Mouse (Mus musculus) kidney, postnatal 0 days (tissue): ENCODE results near the gene Kcnc3. TPM values are rescaled to one million over a fixed set of nuclear protein-coding genes. Genes with fewer than 3 reads are reported as not detected.
A peak's percentile ranks its signal among the peaks of the same experiment; 100 is the strongest.

Experiments
- ATAC-seq: fragments of 200-750 bp; cut with Nextera tagmentation; replicated peaks from 2 replicates; pipeline ENCODE4 v1.8.0; 2017; ENCODE audit warnings: low read depth, moderate number of reproducible peaks, moderate TSS enrichment, moderate library complexity; ENCODE audit not compliant: low FRiP score
- DNase-seq: peaks from one replicate; pipeline ENCODE4 v3.0.0-alpha.2; 2016; ENCODE audit warnings: low spot score
- H3K27ac ChIP-seq: fragments of 300-500 bp; sonication (generic); 2 replicates; pipeline ENCODE4 v1.5.1; 2014; ENCODE audit warnings: mild to moderate bottlenecking
- H3K27me3 ChIP-seq: fragments of 300-500 bp; sonication (generic); 2 replicates; pipeline ENCODE4 v1.6.1; 2014; ENCODE audit warnings: low read length, mixed read lengths; ENCODE audit not compliant: insufficient read depth
- H3K36me3 ChIP-seq: fragments of 300-500 bp; sonication (generic); 2 replicates; pipeline ENCODE4 v1.6.1; 2014; ENCODE audit warnings: low read length, mixed read lengths; ENCODE audit not compliant: insufficient read depth
- H3K4me1 ChIP-seq: fragments of 300-500 bp; sonication (generic); replicated peaks from 2 replicates; pipeline ENCODE4 v1.6.1; 2014; ENCODE audit warnings: antibody characterized with exemption, low read length, mixed read lengths; ENCODE audit not compliant: insufficient read depth
- H3K4me2 ChIP-seq: fragments of 300-500 bp; sonication (generic); 2 replicates; pipeline ENCODE4 v1.6.1; 2014; ENCODE audit warnings: mild to moderate bottlenecking, low read length, moderate library complexity, mixed read lengths
- H3K4me3 ChIP-seq: fragments of 300-500 bp; sonication (generic); replicated peaks from 2 replicates; pipeline ENCODE4 v1.5.1; 2014; ENCODE audit warnings: low read depth, low read length
- H3K9ac ChIP-seq: fragments of 300-500 bp; sonication (generic); 2 replicates; pipeline ENCODE4 v1.6.1; 2014; ENCODE audit warnings: low read depth, low read length
- H3K9me3 ChIP-seq: fragments of 300-500 bp; sonication (generic); replicated peaks from 2 replicates; pipeline ENCODE4 v1.6.1; 2016; ENCODE audit warnings: low read length, inconsistent platforms, mixed read lengths
- CTCF ChIP-seq: IDR thresholded peaks from 2 replicates; pipeline ENCODE4 v1.5.1; 2016; ENCODE audit warnings: antibody characterized with exemption, low read depth, mild to moderate bottlenecking, moderate library complexity
- WGBS: fragments of 180-500 bp; shearing (Covaris S2); extraction: QIAGEN DNeasy Blood & Tissue Kit; methylation state at CpG from one replicate; pipeline ENCODE4 v1.1.7; 2014; 5-methylcytosine and 5-hydroxymethylcytosine counted together
- polyA plus RNA-seq: library from polyadenylated mRNA; unstranded; fragments of >200 nt; fragmentation: Nextera tagmentation; extraction: Ambion mirVana; gene quantifications from 2 replicates; pipeline ENCODE4 v1.2.1, GENCODE M21; 2015

Kcnc3 gene
- polyA plus RNA-seq, 1 experiment from 2014 or later, result 0.30 TPM

DNA sequence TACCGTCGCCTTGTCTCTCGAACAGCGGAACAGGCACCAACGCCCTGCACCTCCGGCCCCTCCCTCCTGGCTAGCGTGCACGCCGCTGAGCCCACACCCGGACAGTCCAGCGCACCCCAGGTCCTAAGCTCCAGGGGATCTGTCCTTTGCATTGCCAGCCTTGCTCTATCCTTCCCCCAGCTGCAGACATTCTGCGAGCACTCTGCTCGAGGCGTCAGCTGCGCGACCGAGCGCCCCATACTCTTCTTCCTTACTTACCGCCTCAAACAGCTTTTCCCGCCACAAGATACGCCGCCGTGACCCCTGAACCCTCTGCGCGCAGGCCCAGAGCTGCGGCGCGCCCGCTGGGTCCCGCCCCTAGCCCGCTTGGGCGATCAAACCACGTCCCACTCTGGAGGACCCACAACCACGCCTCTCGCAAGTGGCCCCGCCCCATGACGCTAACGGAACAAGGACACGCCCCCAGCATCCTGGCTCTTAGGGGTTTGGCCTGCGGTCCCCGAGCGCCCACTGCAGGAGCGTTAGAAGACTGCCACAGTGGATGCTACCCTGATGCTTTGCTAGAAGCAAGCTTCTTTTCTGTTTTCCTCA, 41.9 kb upstream of the Kcnc3 start, which contains the start of gene Pold1:
Gene Pold1, minus strand, starts transcription at position 353 of the 591 bp plus-strand sequence.
- Histone ChIP-seq H3K9ac (peak within 1 kb of the TSS; percentile 49; the same call in 1 of the 2 replicates), H3K27me3 (no peaks in the 10 kb centered on the region), H3K4me1 (no peaks in the 10 kb centered on the region; the same call in 1 of the 2 replicates), H3K9me3 (no peaks in the 10 kb centered on the region), H3K27ac (peak within 1 kb of the TSS; percentile 28), H3K4me2 (peak within 1 kb of the TSS; percentile 72), H3K36me3 (peaks cover 32% of the 10 kb centered on the region), H3K4me3 (peak within 1 kb of the TSS; percentile 50)
- 1% methylated on average over 43 of the region's 43 CpGs for WGBS
- DNase-seq (peak; percentile 100), ATAC-seq (peak; percentile 93)
- TF ChIP-seq CTCF, result peak; percentile 94

- no peaks in the 10 kb centered on the region for H3K27me3 ChIP-seq
- H3K9ac ChIP-seq, result no peak overlapping the region
- H3K36me3 ChIP-seq, result peaks cover 32% of the 10 kb centered on the region
- ATAC-seq, result no peak
- no peaks in the 10 kb centered on the region for H3K9me3 ChIP-seq
- no peak overlapping the region for H3K27ac ChIP-seq
- TF ChIP-seq CTCF, result no peak
- H3K4me1 ChIP-seq, result no peaks in the 10 kb centered on the region; the same call in 1 of the 2 replicates
- H3K4me2 ChIP-seq, result no peak overlapping the region
- 94% methylated on average over 23 of the region's 23 CpGs for WGBS
- H3K4me3 ChIP-seq, result no peak overlapping the region
- no peak for DNase-seq
Measured at GRCm38 (mm10) chr7:44549621-44550408, 40.6 kb upstream of the Kcnc3 start.

GRCm38 (mm10) chr7:44550409-44550678, 40.1 kb upstream of the Kcnc3 start:
- H3K27me3 ChIP-seq, result no peaks in the 10 kb centered on the region
- peaks cover 32% of the 10 kb centered on the region for H3K36me3 ChIP-seq
- DNase-seq, result no peak
- H3K27ac ChIP-seq, result no peak overlapping the region
- no peak overlapping the region for H3K4me2 ChIP-seq
- ATAC-seq, result no peak
- no peak overlapping the region for H3K9ac ChIP-seq
- H3K9me3 ChIP-seq, result no peaks in the 10 kb centered on the region
- 94% methylated on average over 11 of the region's 12 CpGs for WGBS
- TF ChIP-seq CTCF, result no peak
- H3K4me3 ChIP-seq, result no peak overlapping the region
- H3K4me1 ChIP-seq, result no peaks in the 10 kb centered on the region; the same call in 1 of the 2 replicates

GRCm38 (mm10) chr7:44551301-44551700, 39.2 kb upstream of the Kcnc3 start:
- H3K27me3 ChIP-seq, result no peaks in the 10 kb centered on the region
- H3K4me2 ChIP-seq, result no peak overlapping the region
- ATAC-seq (no peak), DNase-seq (no peak)
- WGBS, result 95% methylated on average over 21 of the region's 21 CpGs
- no peaks in the 10 kb centered on the region for H3K9me3 ChIP-seq
- no peak overlapping the region for H3K27ac ChIP-seq
- peaks cover 32% of the 10 kb centered on the region for H3K36me3 ChIP-seq
- H3K4me1 ChIP-seq, result no peaks in the 10 kb centered on the region; the same call in 1 of the 2 replicates
- no peak overlapping the region for H3K4me3 ChIP-seq
- H3K9ac ChIP-seq, result no peak overlapping the region
- no peak for TF ChIP-seq CTCF

- no peak overlapping the region for H3K27ac ChIP-seq
- ATAC-seq (no peak), DNase-seq (no peak)
- no peak for TF ChIP-seq CTCF
- H3K27me3 ChIP-seq, result no peaks in the 10 kb centered on the region
- peaks cover 32% of the 10 kb centered on the region for H3K36me3 ChIP-seq
- 80% methylated on average over 22 of the region's 22 CpGs for WGBS
- no peak overlapping the region for H3K4me3 ChIP-seq
- H3K4me1 ChIP-seq, result no peaks in the 10 kb centered on the region; the same call in 1 of the 2 replicates
- no peak overlapping the region for H3K9ac ChIP-seq
- H3K9me3 ChIP-seq, result no peaks in the 10 kb centered on the region
- no peak overlapping the region for H3K4me2 ChIP-seq
Measured at GRCm38 (mm10) chr7:44551731-44552130, 38.7 kb upstream of the Kcnc3 start.

- no peak overlapping the region for H3K9ac ChIP-seq
- peak overlapping the region; percentile 62 for H3K4me2 ChIP-seq
- H3K9me3 ChIP-seq, result no peaks in the 10 kb centered on the region
- peaks cover 32% of the 10 kb centered on the region for H3K36me3 ChIP-seq
- no peak for ATAC-seq
- TF ChIP-seq CTCF, result no peak
- DNase-seq, result no peak
- H3K27me3 ChIP-seq, result no peaks in the 10 kb centered on the region
- H3K4me1 ChIP-seq, result no peaks in the 10 kb centered on the region; the same call in 1 of the 2 replicates
- H3K4me3 ChIP-seq, result peak overlapping the region; percentile 74; the same call in 1 of the 2 replicates
- no peak overlapping the region for H3K27ac ChIP-seq
- WGBS, result 86% methylated on average over 31 of the region's 31 CpGs
Measured at GRCm38 (mm10) chr7:44552141-44552908, 38.1 kb upstream of the Kcnc3 start.
